Mouse (Mus musculus): ENCODE measurements around the gene Clec4g. TPM values are rescaled to one million over a fixed set of nuclear protein-coding genes. Genes with fewer than 3 reads are reported as not detected.

Gene Clec4g
- polyA plus RNA-seq, 1 experiment, result not detected

GRCm38 (mm10) chr8:3678831-3679230 lies 41.6 kb downstream of the Clec4g start:
- TF ChIP-seq CTCF (IDR thresholded peaks at IDR 0.05; ENCODE audit: borderline replicate concordance, extremely low read depth, insufficient read depth, insufficient read length) (no peak), POLR2A (IDR thresholded peaks at IDR 0.05; ENCODE audit: borderline replicate concordance, extremely low read depth, insufficient read depth, insufficient read length, poor library complexity, severe bottlenecking) (no peak)

GRCm38 (mm10) chr8:3676993-3677579 lies 43.4 kb downstream of the Clec4g start:
- DNase-seq (ENCODE audit: low read depth), result peak; percentile 11
- TF ChIP-seq CTCF (IDR thresholded peaks at IDR 0.05; ENCODE audit: borderline replicate concordance, extremely low read depth, insufficient read depth, insufficient read length) (no peak), POLR2A (IDR thresholded peaks at IDR 0.05; ENCODE audit: borderline replicate concordance, extremely low read depth, insufficient read depth, insufficient read length, poor library complexity, severe bottlenecking) (no peak)

More at GRCm38 (mm10) chr8:3678831-3679230, 41.6 kb downstream of the Clec4g start:
- no peak for DNase-seq (ENCODE audit: low read depth)

- DNase-seq (ENCODE audit: low read depth), result peak; percentile 97
- peak; percentile 57; the same call in 1 of the 2 replicates for TF ChIP-seq POLR2A (IDR thresholded peaks at IDR 0.05; ENCODE audit: borderline replicate concordance, extremely low read depth, insufficient read depth, insufficient read length, poor library complexity, severe bottlenecking)
- peak; percentile 98 for TF ChIP-seq CTCF (IDR thresholded peaks at IDR 0.05; ENCODE audit: borderline replicate concordance, extremely low read depth, insufficient read depth, insufficient read length)
These were observed 44.1 kb downstream of the Clec4g start, which contains the start of gene Trappc5 for GRCm38 (mm10) chr8:3676131-3676992. Gene Trappc5, plus strand, starts transcription at chr8:3676299.

GRCm38 (mm10) chr8:3674671-3675070 lies 45.8 kb downstream of the Clec4g start:
- no peak for TF ChIP-seq POLR2A (IDR thresholded peaks at IDR 0.05; ENCODE audit: borderline replicate concordance, extremely low read depth, insufficient read depth, insufficient read length, poor library complexity, severe bottlenecking)
- no peak for TF ChIP-seq CTCF (IDR thresholded peaks at IDR 0.05; ENCODE audit: borderline replicate concordance, extremely low read depth, insufficient read depth, insufficient read length)
- DNase-seq (ENCODE audit: low read depth), result no peak

GRCm38 (mm10) chr8:3671980-3672491 lies 48.4 kb downstream of the Clec4g start, which contains the start of gene Fcor:
Gene Fcor, minus strand, starts transcription at chr8:3672362.
- TF ChIP-seq CTCF (IDR thresholded peaks at IDR 0.05; ENCODE audit: borderline replicate concordance, extremely low read depth, insufficient read depth, insufficient read length) (peak; percentile 90), POLR2A (IDR thresholded peaks at IDR 0.05; ENCODE audit: borderline replicate concordance, extremely low read depth, insufficient read depth, insufficient read length, poor library complexity, severe bottlenecking) (0 out of 2 replicates have a peak, but pooled peaks have one; percentile 19)

GRCm38 (mm10) chr8:3670388-3670787 lies 50.1 kb downstream of the Clec4g start:
- TF ChIP-seq POLR2A (IDR thresholded peaks at IDR 0.05; ENCODE audit: borderline replicate concordance, extremely low read depth, insufficient read depth, insufficient read length, poor library complexity, severe bottlenecking), result no peak
- TF ChIP-seq CTCF (IDR thresholded peaks at IDR 0.05; ENCODE audit: borderline replicate concordance, extremely low read depth, insufficient read depth, insufficient read length), result no peak
- DNase-seq (ENCODE audit: low read depth), result no peak

More at GRCm38 (mm10) chr8:3671980-3672491, 48.4 kb downstream of the Clec4g start, which contains the start of gene Fcor:
- peak; percentile 94 for DNase-seq (ENCODE audit: low read depth)

- TF ChIP-seq POLR2A (IDR thresholded peaks at IDR 0.05; ENCODE audit: borderline replicate concordance, extremely low read depth, insufficient read depth, insufficient read length, poor library complexity, severe bottlenecking) (no peak), CTCF (IDR thresholded peaks at IDR 0.05; ENCODE audit: borderline replicate concordance, extremely low read depth, insufficient read depth, insufficient read length) (no peak)
- no peak for DNase-seq (ENCODE audit: low read depth)
These were observed 54.9 kb downstream of the Clec4g start, which contains the start of gene Mcemp1 for GRCm38 (mm10) chr8:3665507-3665906. Gene Mcemp1, plus strand, starts transcription at chr8:3665754.

- no peak for TF ChIP-seq CTCF (IDR thresholded peaks at IDR 0.05; ENCODE audit: borderline replicate concordance, extremely low read depth, insufficient read depth, insufficient read length)
- TF ChIP-seq POLR2A (IDR thresholded peaks at IDR 0.05; ENCODE audit: borderline replicate concordance, extremely low read depth, insufficient read depth, insufficient read length, poor library complexity, severe bottlenecking), result no peak
- DNase-seq (ENCODE audit: low read depth), result no peak
These were observed 56.0 kb downstream of the Clec4g start for GRCm38 (mm10) chr8:3664405-3664804.

- no peak for TF ChIP-seq CTCF (IDR thresholded peaks at IDR 0.05; ENCODE audit: borderline replicate concordance, extremely low read depth, insufficient read depth, insufficient read length)
- no peak for TF ChIP-seq POLR2A (IDR thresholded peaks at IDR 0.05; ENCODE audit: borderline replicate concordance, extremely low read depth, insufficient read depth, insufficient read length, poor library complexity, severe bottlenecking)
- DNase-seq (ENCODE audit: low read depth), result no peak
These were observed 59.6 kb downstream of the Clec4g start for GRCm38 (mm10) chr8:3660889-3661288.

Other genes with a start within 250 kb of the Clec4g start
- 0.37 and 0.49 TPM in 2 replicates for gene Tex45, start 249.8 kb downstream of the Clec4g start, polyA plus RNA-seq (2012; rRNA removed)
- gene Zfp358, start 227.5 kb downstream of the Clec4g start, polyA plus RNA-seq (2012; rRNA removed), result 154 and 176 TPM in 2 replicates
- 230 and 313 TPM in 2 replicates for gene Mcoln1, start 220.2 kb downstream of the Clec4g start, polyA plus RNA-seq (2012; rRNA removed)
- gene Pnpla6, start 205.3 kb downstream of the Clec4g start, polyA plus RNA-seq (2012; rRNA removed), result 46.2 and 54.9 TPM in 2 replicates
- 0.72 and 1.1 TPM in 2 replicates for gene C330021F23Rik, start 152.7 kb downstream of the Clec4g start, polyA plus RNA-seq (2012; rRNA removed)
- gene Camsap3, start 133.4 kb downstream of the Clec4g start, polyA plus RNA-seq (2012; rRNA removed), result 58.4 and 86.3 TPM in 2 replicates
- 69.0 and 93.1 TPM in 2 replicates for gene Xab2, start 99.3 kb downstream of the Clec4g start, polyA plus RNA-seq (2012; rRNA removed)
- gene Pet100, start 99.1 kb downstream of the Clec4g start, polyA plus RNA-seq (2012; rRNA removed), result 36.1 and 41.5 TPM in 2 replicates
- gene Pcp2, start 95.1 kb downstream of the Clec4g start, polyA plus RNA-seq (2012; rRNA removed), result 1.0 and 2.5 TPM in 2 replicates
- 117 and 254 TPM in 2 replicates for gene Stxbp2, start 89.7 kb downstream of the Clec4g start, polyA plus RNA-seq (2012; rRNA removed)
- gene Retn, start 64.9 kb downstream of the Clec4g start, polyA plus RNA-seq (2012; rRNA removed), result 0.34 and 0.52 TPM in 2 replicates
- gene Mcemp1, start 54.9 kb downstream of the Clec4g start, polyA plus RNA-seq (2012; rRNA removed), result 0.11 and 0.29 TPM in 2 replicates
- gene Fcor, start 48.3 kb downstream of the Clec4g start, polyA plus RNA-seq (2012; rRNA removed), result 6.8 and 11.7 TPM in 2 replicates
- 57.5 and 60.9 TPM in 2 replicates for gene Trappc5, start 44.4 kb downstream of the Clec4g start, polyA plus RNA-seq (2012; rRNA removed)
- gene Fcer2a, start 26.5 kb downstream of the Clec4g start, polyA plus RNA-seq (2012; rRNA removed), result not detected in 2 replicates
- gene Cd209a, start 28.3 kb upstream of the Clec4g start, polyA plus RNA-seq (2012; rRNA removed), result 0.12 TPM in 1 of 2 replicates, not detected in the other
- gene Cd209e, start 133.7 kb upstream of the Clec4g start, polyA plus RNA-seq (2012; rRNA removed), result not detected in 2 replicates
- not detected in 2 replicates for gene Cd209d, start 157.9 kb upstream of the Clec4g start, polyA plus RNA-seq (2012; rRNA removed)
- not detected in 2 replicates for gene Cd209b, start 206.2 kb upstream of the Clec4g start, polyA plus RNA-seq (2012; rRNA removed)
- gene Cd209c, start 234.1 kb upstream of the Clec4g start, polyA plus RNA-seq (2012; rRNA removed), result 0.05 and 0.15 TPM in 2 replicates

Data from brain, embryonic 14.5 days (tissue).